Comparison of ENCODE assay signal across 8 mouse cellular contexts in the genomic region with DNA sequence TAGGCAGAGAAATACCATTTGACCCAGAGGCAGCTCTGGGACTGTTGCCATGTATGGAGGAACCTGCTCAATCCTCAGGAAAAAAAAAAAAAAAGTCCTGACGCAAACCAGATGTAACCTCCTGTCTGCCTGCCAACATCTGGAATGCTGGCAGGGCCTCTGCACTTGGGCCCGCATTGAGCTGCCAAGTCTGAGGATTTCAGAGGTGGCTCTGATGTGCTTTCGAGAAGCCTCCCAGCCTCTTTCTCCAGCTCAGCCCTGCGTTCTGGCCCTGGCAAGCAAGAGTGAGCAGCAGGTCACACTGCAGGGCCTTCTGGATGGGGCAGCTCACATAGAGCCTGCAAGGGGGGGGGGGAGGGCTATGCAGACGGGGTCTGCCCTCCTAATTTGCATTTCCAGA. TPM values are rescaled to one million over a fixed set of nuclear protein-coding genes. Genes with fewer than 3 reads are reported as not detected.
DNase-seq lines count a peak whose midpoint lies in the region; ATAC-seq and TF ChIP-seq lines count a peak whose summit lies in the region.

No protein-coding gene starts in this region.

- no peaks in the 10 kb centered on the region for H3K27me3 ChIP-seq in kidney, adult 2 months (replicated peaks; ENCODE audit: control insufficient read depth, insufficient read depth, low read length)
- no peaks in the 10 kb centered on the region for H3K27me3 ChIP-seq in midbrain, embryonic 15.5 days (replicated peaks)

- peak overlapping the region; percentile 77; the same call in 1 of the 2 replicates for H3K27ac ChIP-seq in kidney, adult 2 months (ENCODE audit: insufficient read depth, low read depth, low read length)
- H3K27ac ChIP-seq in midbrain, embryonic 15.5 days: peak overlapping the region; percentile 31; the same call in 1 of the 2 replicates

- 7% methylated on average over 5 of the region's 5 CpGs for whole genome bisulfite sequencing in kidney, adult 2 months
- WGBS in midbrain, embryonic 15.5 days: 47% methylated on average over 5 of the region's 5 CpGs

- no peak overlapping the region for H3K9ac ChIP-seq in midbrain, embryonic 15.5 days

- H3K36me3 ChIP-seq in kidney, adult 2 months (ENCODE audit: control insufficient read depth, insufficient read depth, low read length): peaks cover 4% of the 10 kb centered on the region; the same call in 1 of the 2 replicates
- no peaks in the 10 kb centered on the region for H3K36me3 ChIP-seq in midbrain, embryonic 15.5 days (replicated peaks)

- H3K4me3 ChIP-seq in kidney, adult 2 months (ENCODE audit: insufficient read depth, low read depth, low read length): no peak overlapping the region
- no peak overlapping the region for H3K4me3 ChIP-seq in midbrain, embryonic 15.5 days

- TF ChIP-seq CTCF in kidney, adult 2 months (conservative IDR thresholded peaks at IDR 0.05; ENCODE audit: insufficient read depth, insufficient read length, low read depth, low read length): no peak

- no peak overlapping the region for H3K4me2 ChIP-seq in midbrain, embryonic 15.5 days

- TF ChIP-seq POLR2A in kidney, adult 2 months (IDR thresholded peaks at IDR 0.05; ENCODE audit: low read depth, low read length): no peak

- no peaks in the 10 kb centered on the region for H3K9me3 ChIP-seq in midbrain, embryonic 15.5 days

- DNase-seq in 3134 (ENCODE audit: extremely low read depth, insufficient read length, low spot score): peak; percentile 79
- DNase-seq in adrenal gland, postnatal 10 days: peak; percentile 83
- DNase-seq in heart, adult 9 months (ENCODE audit: low spot score in 2 of 2): peak; percentile 87 to 92
- peak; percentile 91 for DNase-seq in kidney, adult 2 months
- no peak for DNase-seq in frontal cortex, postnatal 36 days (ENCODE audit: low spot score in 2 of 2)
- DNase-seq in layer of hippocampus, adult 11-12 months (ENCODE audit: low spot score): no peak
- no peak for DNase-seq in spleen, adult 12 weeks (ENCODE audit: low spot score)

- H3K4me1 ChIP-seq in kidney, adult 2 months (ENCODE audit: control insufficient read depth, insufficient read depth, low read length): peaks cover 21% of the 10 kb centered on the region
- 0 out of 2 replicates have a peak, but pooled peaks cover 7% of the 10 kb centered on the region for H3K4me1 ChIP-seq in midbrain, embryonic 15.5 days

- no peak for ATAC-seq in midbrain, embryonic 15.5 days (replicated peaks)

RNA-seq across cellular contexts. Expression of gene Igfbp4, which starts 6.1 kb away (rescaled TPM):
- 100 to 1,000 TPM; 219 to 333 TPM for total RNA-seq in adrenal gland, postnatal 10 days (2021)
- 1,142 and 1,152 TPM in 2 replicates for polyA plus RNA-seq in kidney, adult 2 months (2012; rRNA removed)
- polyA plus RNA-seq in midbrain, embryonic 15.5 days (2015; fragmentation: Nextera tagmentation; extraction: Ambion mirVana): 136 and 154 TPM in 2 replicates

RNA-seq across cellular contexts. Expression of gene Top2a, which starts 23.1 kb away (rescaled TPM):
- 10 to 100 TPM; 54.0 to 73.1 TPM for total RNA-seq in adrenal gland, postnatal 10 days (2021)
- polyA plus RNA-seq in kidney, adult 2 months (2012; rRNA removed): 0.72 and 1.1 TPM in 2 replicates
- 31.8 and 33.9 TPM in 2 replicates for polyA plus RNA-seq in midbrain, embryonic 15.5 days (2015; fragmentation: Nextera tagmentation; extraction: Ambion mirVana)

RNA-seq across cellular contexts. Expression of gene Tns4, which starts 42.0 kb away (rescaled TPM):
- under 1 TPM; 0.12 to 0.51 TPM for total RNA-seq in adrenal gland, postnatal 10 days (2021)
- polyA plus RNA-seq in kidney, adult 2 months (2012; rRNA removed): 0.86 and 1.8 TPM in 2 replicates
- polyA plus RNA-seq in midbrain, embryonic 15.5 days (2015; fragmentation: Nextera tagmentation; extraction: Ambion mirVana): 0.09 TPM in 1 of 2 replicates, not detected in the other

Comparison
In these comparisons a context has a peak if more than half of its experiments do, and no peak if none do; other contexts are left out.
1. DNase-seq: peak in 3134 (single experiment), adrenal gland, postnatal 10 days (single experiment), heart, adult 9 months (2 of 2) and kidney, adult 2 months (single experiment); none in frontal cortex, postnatal 36 days (0 of 2), layer of hippocampus, adult 11-12 months (single experiment) and spleen, adult 12 weeks (single experiment).
2. RNA of gene Top2a, which starts 23.1 kb away (polyA plus RNA-seq): 31.8 to 33.9 TPM in midbrain, embryonic 15.5 days; 0.72 to 1.1 TPM in kidney, adult 2 months; every median in the first group is over 10 times any median in the second.